Comparison of ENCODE assay signal across 22 mouse cellular contexts in the genomic region with DNA sequence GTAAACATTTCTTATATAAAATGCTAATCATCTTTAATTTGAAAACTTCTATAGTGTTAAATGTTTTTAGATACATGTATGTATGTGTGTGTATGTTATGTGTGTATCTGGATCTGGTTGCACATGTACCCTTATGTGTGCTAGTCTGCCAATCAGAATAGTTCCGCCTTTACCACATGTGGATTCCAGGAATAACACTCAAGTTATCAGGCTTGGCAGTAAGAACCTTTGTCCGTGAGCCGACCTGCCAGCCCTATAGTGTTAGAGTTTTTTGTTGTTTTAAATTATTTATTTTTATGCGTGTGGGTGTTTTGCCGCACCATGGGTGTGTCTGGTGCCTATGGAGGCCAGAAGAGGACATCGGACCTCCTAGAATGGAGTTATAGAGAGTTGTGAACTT. TPM values are rescaled to one million over a fixed set of nuclear protein-coding genes. Genes with fewer than 3 reads are reported as not detected.
DNase-seq lines count a peak whose midpoint lies in the region; ATAC-seq and TF ChIP-seq lines count a peak whose summit lies in the region.
"Had no signal": no experiment of that assay in that cellular context is flagged by ENCODE, and none has a peak within 500 bp of the region (broad histone marks: within the 10 kb centered on the region; RNA-seq: fewer than 3 reads in every experiment).

No protein-coding gene starts in this region.

- no peak overlapping the region for H3K4me3 ChIP-seq in heart, embryonic 13.5 days
- H3K4me3 ChIP-seq in heart, embryonic 12.5 days = no peak overlapping the region
- no peak overlapping the region for H3K4me3 ChIP-seq in heart, embryonic 15.5 days
- no peak overlapping the region for H3K4me3 ChIP-seq in heart, postnatal 0 days (ENCODE audit: low read depth, low read length)
- H3K4me3 ChIP-seq: embryonic facial prominence, embryonic 13.5 days; embryonic facial prominence, embryonic 15.5 days; erythroblast, embryonic 14.5 days; forebrain, embryonic 10.5 days; forebrain, embryonic 12.5 days had no signal

- peaks cover 4% of the 10 kb centered on the region; the same call in 1 of the 2 replicates for H3K36me3 ChIP-seq in heart, embryonic 13.5 days
- peaks cover 9% of the 10 kb centered on the region for H3K36me3 ChIP-seq in heart, embryonic 12.5 days
- H3K36me3 ChIP-seq in heart, embryonic 15.5 days = peaks cover 3% of the 10 kb centered on the region; the same call in 1 of the 2 replicates
- H3K36me3 ChIP-seq in heart, postnatal 0 days (replicated peaks; ENCODE audit: control insufficient read depth, insufficient read depth, low read length) = no peaks in the 10 kb centered on the region
- H3K36me3 ChIP-seq: embryonic facial prominence, embryonic 15.5 days had no signal

- TF ChIP-seq EP300 in heart, postnatal 0 days (IDR thresholded peaks at IDR 0.05; ENCODE audit: low read depth) = no peak

- H3K9me3 ChIP-seq in heart, embryonic 13.5 days = no peaks in the 10 kb centered on the region
- no peaks in the 10 kb centered on the region for H3K9me3 ChIP-seq in heart, embryonic 12.5 days (replicated peaks)
- no peaks in the 10 kb centered on the region for H3K9me3 ChIP-seq in heart, embryonic 15.5 days (replicated peaks)
- H3K9me3 ChIP-seq in heart, postnatal 0 days (replicated peaks; ENCODE audit: control insufficient read depth, low read length) = no peaks in the 10 kb centered on the region
- H3K9me3 ChIP-seq: embryonic facial prominence, embryonic 13.5 days; embryonic facial prominence, embryonic 15.5 days; forebrain, embryonic 10.5 days; forebrain, embryonic 12.5 days had no signal

- intact Hi-C loops in heart, postnatal 25 days (cut with DNase I) = no loop called here

- DNase-seq in heart, adult 9 months (ENCODE audit: low spot score in 2 of 2) = no peak
- DNase-seq in heart, postnatal 0 days (ENCODE audit: low spot score) = peak; percentile 54
- DNase-seq in heart, postnatal 25 days (ENCODE audit: low spot score) = no peak
- DNase-seq: adrenal gland, adult 2 months; adrenal gland, postnatal 10 days; adrenal gland, postnatal 25 days; cerebellum, adult 11 months; cerebellum, adult 18-20 months; cerebellum, adult 8-10 months; cerebellum, adult 9-11 months; cerebellum, postnatal 14 days; cerebellum, postnatal 36 days; embryo, embryonic 11 days had no signal

- TF ChIP-seq CTCF in heart, postnatal 0 days (IDR thresholded peaks at IDR 0.05; ENCODE audit: low read depth) = no peak

- no peak overlapping the region for H3K9ac ChIP-seq in heart, embryonic 13.5 days
- H3K9ac ChIP-seq in heart, embryonic 12.5 days = no peak overlapping the region
- H3K9ac ChIP-seq in heart, embryonic 15.5 days = no peak overlapping the region
- H3K9ac ChIP-seq in heart, postnatal 0 days (replicated peaks; ENCODE audit: low read depth, low read length) = no peak overlapping the region
- H3K9ac ChIP-seq: embryonic facial prominence, embryonic 13.5 days; embryonic facial prominence, embryonic 15.5 days; forebrain, embryonic 12.5 days had no signal

- H3K4me1 ChIP-seq in heart, embryonic 13.5 days = peaks cover 50% of the 10 kb centered on the region
- peaks cover 40% of the 10 kb centered on the region for H3K4me1 ChIP-seq in heart, embryonic 12.5 days (replicated peaks)
- peaks cover 39% of the 10 kb centered on the region for H3K4me1 ChIP-seq in heart, embryonic 15.5 days (replicated peaks)
- H3K4me1 ChIP-seq in heart, postnatal 0 days (ENCODE audit: control insufficient read depth, insufficient read depth) = peaks cover 30% of the 10 kb centered on the region

- no peak overlapping the region for H3K27ac ChIP-seq in heart, embryonic 13.5 days (replicated peaks)
- H3K27ac ChIP-seq in heart, embryonic 12.5 days (ENCODE audit: poor library complexity, severe bottlenecking) = no peak overlapping the region
- peak overlapping the region; percentile 37 for H3K27ac ChIP-seq in heart, embryonic 15.5 days
- peak overlapping the region; percentile 61 for H3K27ac ChIP-seq in heart, postnatal 0 days (ENCODE audit: low read depth)
- H3K27ac ChIP-seq: embryonic facial prominence, embryonic 13.5 days; embryonic facial prominence, embryonic 15.5 days; forebrain, embryonic 10.5 days; forebrain, embryonic 12.5 days had no signal

- WGBS in heart, embryonic 13.5 days = 60% methylated on average over 6 of the region's 6 CpGs
- 67% methylated on average over 6 of the region's 6 CpGs for WGBS in heart, embryonic 12.5 days
- WGBS in heart, embryonic 15.5 days = 61% methylated on average over 6 of the region's 6 CpGs
- WGBS in heart, postnatal 0 days = 43% methylated on average over 6 of the region's 6 CpGs

- peak overlapping the region; percentile 14; the same call in 1 of the 2 replicates for H3K4me2 ChIP-seq in heart, embryonic 13.5 days
- H3K4me2 ChIP-seq in heart, embryonic 12.5 days = no peak overlapping the region
- H3K4me2 ChIP-seq in heart, embryonic 15.5 days = no peak overlapping the region
- 0 out of 2 replicates have a peak overlapping the region, but pooled peaks have one; percentile 15 for H3K4me2 ChIP-seq in heart, postnatal 0 days (ENCODE audit: low read depth, low read length)
- H3K4me2 ChIP-seq: embryonic facial prominence, embryonic 13.5 days; embryonic facial prominence, embryonic 15.5 days; forebrain, embryonic 12.5 days had no signal

- no peak for ATAC-seq in heart, embryonic 13.5 days (ENCODE audit: extremely low read depth, insufficient number of reproducible peaks, low FRiP score, low TSS enrichment)
- ATAC-seq in heart, embryonic 12.5 days (ENCODE audit: insufficient number of reproducible peaks, low FRiP score) = no peak
- ATAC-seq in heart, embryonic 15.5 days (replicated peaks; ENCODE audit: insufficient number of reproducible peaks, insufficient read depth, low FRiP score, low read depth) = 0 out of 2 replicates have a peak, but pooled peaks have one; percentile 55
- peak; percentile 57 for ATAC-seq in heart, postnatal 0 days (ENCODE audit: insufficient read depth, low read depth)
- ATAC-seq: forebrain, embryonic 14.5 days had no signal

- no peaks in the 10 kb centered on the region for H3K27me3 ChIP-seq in heart, embryonic 13.5 days (replicated peaks)
- H3K27me3 ChIP-seq in heart, embryonic 12.5 days (replicated peaks) = no peaks in the 10 kb centered on the region
- no peaks in the 10 kb centered on the region for H3K27me3 ChIP-seq in heart, embryonic 15.5 days
- H3K27me3 ChIP-seq in heart, postnatal 0 days (ENCODE audit: control insufficient read depth, insufficient read depth, low read length) = no peaks in the 10 kb centered on the region
- H3K27me3 ChIP-seq: embryonic facial prominence, embryonic 13.5 days; embryonic facial prominence, embryonic 15.5 days; forebrain, embryonic 12.5 days had no signal

RNA-seq across cellular contexts. Expression of a gene that starts 5.9 kb away (rescaled TPM):
- polyA plus RNA-seq in heart, embryonic 13.5 days (2015; fragmentation: Nextera tagmentation; extraction: Ambion mirVana) = 30.2 and 32.1 TPM in 2 replicates
- polyA plus RNA-seq in heart, embryonic 12.5 days (2016; fragmentation: Nextera tagmentation; extraction: Ambion mirVana) = 39.9 and 41.9 TPM in 2 replicates
- 28.4 and 29.1 TPM in 2 replicates for polyA plus RNA-seq in heart, embryonic 15.5 days (2015; fragmentation: Nextera tagmentation; extraction: Ambion mirVana)
- 10.8 and 12.1 TPM in 2 replicates for total RNA-seq in heart, postnatal 0 days (2014; rRNA removed; ENCODE audit: low replicate concordance)
- 24.9 and 25.5 TPM in 2 replicates for polyA plus RNA-seq in heart, postnatal 0 days (2015; fragmentation: Nextera tagmentation; extraction: Ambion mirVana)
- 10 to 100 TPM; 38.2 to 38.3 TPM for total RNA-seq in heart, postnatal 25 days (2021)

Comparison
In these comparisons a context has a peak if more than half of its experiments do, and no peak if none do; other contexts are left out.
1. ATAC-seq: peak in heart, embryonic 15.5 days (single experiment) and heart, postnatal 0 days (single experiment); none in heart, embryonic 13.5 days (single experiment) and heart, embryonic 12.5 days (single experiment).
2. H3K27ac ChIP-seq: peak in heart, embryonic 15.5 days (single experiment) and heart, postnatal 0 days (single experiment); none in heart, embryonic 13.5 days (single experiment) and heart, embryonic 12.5 days (single experiment).
3. H3K4me2 ChIP-seq: peak in heart, embryonic 13.5 days (single experiment) and heart, postnatal 0 days (single experiment); none in heart, embryonic 12.5 days (single experiment) and heart, embryonic 15.5 days (single experiment).